Mouse (Mus musculus): ENCODE results near the gene Fggy.
A peak's percentile ranks its signal among the peaks of the same experiment; 100 is the strongest.

The Fggy gene

DNA sequence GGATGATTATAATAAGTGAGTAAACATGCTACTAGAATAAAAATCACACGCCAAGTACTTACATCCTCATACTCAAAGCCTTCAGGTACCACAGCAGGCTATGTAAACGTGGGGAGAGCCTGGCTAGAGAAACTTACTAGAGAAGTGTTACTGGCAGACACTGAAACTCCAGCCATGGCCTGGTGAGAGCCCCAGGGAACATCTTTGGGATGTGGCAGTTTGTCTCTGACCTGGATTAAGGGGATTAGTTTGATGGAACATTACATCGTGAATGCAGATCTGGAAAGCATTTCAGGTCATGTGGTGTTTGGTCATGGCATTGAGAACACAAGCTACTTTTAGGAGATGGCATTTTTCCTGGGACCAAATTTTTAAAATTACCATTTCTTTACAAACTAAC, 303.3 kb downstream of the Fggy start:
- no peak for DNase-seq (ENCODE audit: low spot score in 2 of 2)

DNA sequence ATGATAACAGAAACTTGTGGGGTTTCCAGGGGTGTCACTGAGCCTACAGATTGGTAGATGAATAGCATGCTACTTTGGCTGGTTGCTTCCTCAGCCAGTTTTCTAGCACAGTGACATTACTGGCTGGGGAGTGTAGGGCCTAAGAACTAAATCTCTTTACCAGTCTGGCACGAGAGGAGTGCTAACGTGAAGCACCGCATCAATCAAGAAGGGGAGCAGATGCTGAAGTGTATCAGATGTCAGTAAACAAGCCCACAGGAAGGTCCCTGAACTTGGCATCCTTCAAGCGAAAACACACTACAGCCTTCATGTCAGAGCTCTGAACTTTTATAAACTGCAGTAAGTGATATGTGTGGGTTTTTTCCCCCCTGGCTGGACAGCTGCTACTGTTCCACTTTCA, 303.8 kb downstream of the Fggy start:
- no peak for DNase-seq (ENCODE audit: low spot score in 2 of 2)

DNA sequence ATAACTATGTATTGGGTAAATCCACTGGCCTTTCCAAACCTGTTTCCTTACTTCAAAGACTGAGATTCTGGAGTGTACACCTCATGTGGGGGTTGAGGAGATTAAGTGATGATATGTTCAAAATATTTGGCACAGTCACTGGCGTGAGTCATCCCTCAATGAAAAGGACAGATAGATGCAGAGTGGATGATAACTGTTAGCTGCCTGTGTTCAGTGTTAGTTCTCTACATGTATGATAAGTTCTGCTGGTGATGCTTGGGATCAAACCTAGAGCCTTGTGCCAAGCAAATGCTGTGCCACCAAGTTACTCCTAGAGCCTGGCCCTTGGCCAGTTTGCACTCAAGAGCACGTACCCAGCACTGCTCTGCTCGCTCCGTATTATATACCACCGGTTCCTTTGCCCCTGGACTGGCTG, 304.4 kb downstream of the Fggy start:
- DNase-seq (ENCODE audit: low spot score in 2 of 2): no peak

DNA sequence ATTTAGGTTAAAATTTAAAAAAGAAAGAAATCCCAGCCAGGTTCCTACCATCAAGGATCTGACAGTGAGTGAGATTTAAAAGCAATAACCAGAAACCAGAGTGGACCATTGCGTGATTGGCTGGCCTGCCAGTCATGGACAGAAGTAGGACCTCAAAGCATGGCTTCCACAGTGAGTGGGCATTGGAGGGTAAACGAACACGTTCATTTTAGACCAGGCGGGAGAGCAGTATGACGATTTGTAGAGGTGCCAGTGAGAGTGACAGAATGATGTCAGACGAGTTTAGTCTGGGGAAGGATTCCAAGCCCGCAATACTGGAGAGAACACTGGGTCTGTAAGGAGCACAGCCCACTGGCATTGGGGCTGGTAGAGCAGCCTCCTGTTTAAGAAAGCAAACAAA, 305.0 kb downstream of the Fggy start:
- DNase-seq (ENCODE audit: low spot score in 2 of 2): no peak

DNA sequence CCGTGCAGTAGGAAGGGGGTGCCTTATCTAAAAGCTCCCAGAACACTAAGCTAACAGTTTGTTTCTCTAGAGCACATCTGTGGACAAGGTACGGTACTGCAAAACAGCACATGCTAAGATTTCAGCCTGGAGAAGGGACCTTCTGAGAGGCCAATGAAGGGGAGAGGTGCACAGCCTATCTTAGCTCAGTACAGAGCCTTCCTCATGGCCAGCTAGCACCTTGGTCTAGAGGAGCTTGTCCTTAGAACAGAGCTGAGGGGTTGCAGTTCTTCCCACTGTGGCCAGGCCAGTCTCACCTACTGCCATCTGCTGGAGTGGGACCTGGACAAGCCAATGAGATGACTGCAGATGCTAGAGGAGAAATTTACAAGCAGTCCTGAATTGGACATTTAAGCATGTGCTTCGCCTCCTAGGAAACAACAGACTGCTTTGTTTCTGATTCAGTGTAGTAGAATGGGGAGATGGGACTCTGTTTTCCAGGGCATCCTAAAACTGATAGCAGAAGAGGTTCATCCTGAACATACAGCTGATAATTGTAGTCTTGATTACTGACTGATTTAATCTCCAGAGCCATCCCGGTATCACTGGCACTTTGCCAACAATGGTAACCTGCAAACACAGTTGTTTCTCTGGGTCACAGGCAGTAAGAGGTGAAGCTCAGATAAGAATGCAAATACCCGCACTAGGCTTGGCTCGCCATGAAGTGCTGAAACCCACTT, 305.6 kb downstream of the Fggy start:
- no peak for DNase-seq (ENCODE audit: low spot score in 2 of 2)

DNA sequence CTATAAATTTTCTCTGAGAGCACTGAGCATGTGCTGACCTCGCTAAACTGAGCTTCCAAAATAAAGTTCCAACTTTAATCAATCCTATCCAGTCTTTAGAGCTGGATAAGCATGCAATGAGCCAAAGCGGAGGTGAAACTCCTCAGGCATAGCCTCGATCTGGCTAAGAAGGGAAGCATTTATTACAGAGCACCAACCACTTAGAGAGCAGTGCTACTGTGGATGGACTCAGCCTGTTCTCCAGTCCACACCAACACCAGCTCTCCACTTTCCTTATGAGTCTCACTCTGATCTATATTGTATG, 306.1 kb downstream of the Fggy start:
- no peak for DNase-seq (ENCODE audit: low spot score in 2 of 2)

DNA sequence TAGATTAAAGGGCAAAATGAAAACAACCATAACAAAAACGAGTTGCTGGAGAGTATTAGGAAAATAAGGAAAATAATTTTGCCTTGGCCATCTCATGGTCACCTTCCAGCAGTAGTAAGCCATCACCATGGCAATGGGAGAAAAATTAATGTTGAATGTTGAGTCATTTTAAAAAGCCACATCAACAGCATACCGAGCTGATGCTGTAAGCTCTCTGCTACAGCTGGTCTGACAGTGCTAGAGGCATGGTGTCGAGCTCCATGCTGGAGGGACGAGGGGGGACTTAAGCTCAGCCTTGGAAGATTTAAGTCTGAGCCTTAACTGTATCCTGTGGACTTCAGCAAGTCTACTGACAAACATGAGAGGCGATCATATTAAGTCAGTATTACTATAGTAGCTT, 307.9 kb downstream of the Fggy start:
- no peak for DNase-seq (ENCODE audit: low spot score in 2 of 2)

DNA sequence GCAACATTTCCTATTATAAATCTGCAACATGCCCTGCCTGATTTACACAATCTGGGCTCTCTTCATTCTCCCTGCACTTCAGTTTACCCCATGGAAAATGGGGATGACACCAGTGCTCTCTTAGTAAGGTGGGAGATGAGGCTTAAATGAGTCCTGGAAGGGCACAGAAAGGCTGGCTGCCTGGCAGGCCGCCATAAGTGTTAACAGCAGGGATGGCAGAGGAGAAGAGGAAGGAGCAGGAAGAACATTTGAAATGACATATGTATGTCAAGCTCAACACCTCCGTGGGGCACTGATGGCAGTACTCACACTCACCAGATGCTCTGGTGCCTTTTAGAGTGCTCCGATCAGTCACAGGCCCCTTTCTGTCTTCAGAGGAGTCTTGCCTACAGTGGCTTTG, 308.6 kb downstream of the Fggy start:
- DNase-seq (ENCODE audit: low spot score in 2 of 2): no peak

DNA sequence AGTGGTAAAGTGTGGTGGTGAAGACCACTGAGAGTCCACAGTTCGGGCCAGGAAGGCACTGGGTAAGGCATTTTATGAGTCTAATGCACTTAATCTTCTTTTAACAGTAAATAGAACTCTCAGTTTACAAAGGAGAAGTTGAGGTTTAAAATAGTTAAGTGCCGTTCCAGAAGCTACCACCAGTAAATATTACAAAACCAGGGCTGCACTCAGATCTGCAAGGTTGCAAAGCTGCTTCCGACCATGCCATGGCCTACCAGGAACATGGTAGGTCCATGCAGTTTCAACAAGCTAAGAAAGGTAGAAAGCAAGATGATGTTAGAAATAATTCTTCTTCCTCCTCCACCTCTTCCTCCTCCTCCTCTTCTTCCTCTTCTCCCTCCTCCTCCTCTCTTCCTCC, 309.8 kb downstream of the Fggy start:
- DNase-seq (ENCODE audit: low spot score in 2 of 2): no peak

DNA sequence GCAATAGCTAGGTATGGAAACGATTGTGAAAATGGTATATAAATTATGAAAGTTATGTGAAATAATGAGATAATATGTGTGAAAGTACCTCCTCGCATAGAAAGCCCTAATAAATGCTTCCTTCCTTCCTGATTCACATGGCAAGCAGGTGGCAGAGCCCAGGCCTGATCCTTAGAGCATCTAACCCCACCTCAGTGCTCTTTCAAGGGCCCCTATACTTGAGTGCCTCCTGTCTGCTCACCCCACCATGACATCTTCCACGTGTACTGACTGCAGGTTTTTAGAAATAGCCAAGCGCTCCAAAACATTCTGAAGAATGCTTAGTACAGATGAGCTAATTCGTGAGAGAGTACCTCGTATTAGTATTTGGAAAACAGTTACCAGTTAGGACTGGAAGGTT, 311.0 kb downstream of the Fggy start:
- no peak for DNase-seq (ENCODE audit: low spot score in 2 of 2)

DNA sequence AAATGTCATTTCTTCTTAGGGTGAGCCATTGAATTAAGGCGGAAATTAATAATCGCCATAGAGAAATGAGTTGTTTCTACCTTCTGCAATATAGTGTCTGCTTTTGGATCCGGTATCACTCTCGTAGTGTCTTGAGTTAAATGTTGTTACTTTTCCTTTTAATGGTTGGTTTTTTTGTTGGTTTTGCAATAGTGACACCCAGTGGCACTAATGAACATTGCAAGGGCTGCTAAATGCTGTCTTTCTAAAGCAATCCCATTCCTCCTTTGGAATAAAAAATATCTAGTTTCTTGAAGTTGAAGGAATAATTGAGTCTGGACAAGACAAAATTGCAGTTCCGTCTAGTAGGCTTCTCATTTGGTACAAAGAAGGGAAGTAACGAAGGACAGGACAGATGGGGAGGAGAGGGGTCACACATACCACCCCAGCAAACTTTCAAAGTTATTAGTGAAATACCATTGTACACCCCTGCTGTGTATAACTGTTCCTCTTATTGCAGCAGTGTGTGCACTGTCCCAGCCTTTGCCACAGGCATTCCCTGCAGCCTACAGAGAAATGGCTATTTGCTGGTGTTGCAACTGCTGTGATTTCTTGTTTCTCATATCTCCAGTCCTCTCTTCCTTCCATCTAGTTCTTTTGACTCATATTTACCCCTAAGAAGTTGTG, 314.0 kb downstream of the Fggy start:
- DNase-seq (ENCODE audit: low spot score in 2 of 2): peak; percentile 65 to 74

DNA sequence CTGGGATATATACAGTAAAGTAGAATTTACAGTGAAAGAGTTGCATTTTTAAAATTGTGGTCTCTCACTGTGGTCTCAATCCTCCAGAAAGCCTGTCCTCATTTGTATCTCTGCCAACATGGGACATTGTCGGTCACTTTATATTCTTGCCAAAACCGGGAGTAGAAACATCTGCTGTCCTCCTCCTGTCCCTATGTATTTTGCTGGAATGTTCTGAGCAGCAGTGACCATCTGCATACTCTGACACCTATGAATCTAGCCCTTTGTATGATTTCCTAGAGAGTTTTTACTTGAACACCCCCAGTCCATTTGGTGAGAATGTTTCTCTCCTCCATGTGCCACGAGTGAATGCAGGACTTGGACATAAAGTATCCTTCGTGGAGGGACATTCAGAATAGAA, 318.6 kb downstream of the Fggy start:
- DNase-seq (ENCODE audit: low spot score in 2 of 2): no peak

DNA sequence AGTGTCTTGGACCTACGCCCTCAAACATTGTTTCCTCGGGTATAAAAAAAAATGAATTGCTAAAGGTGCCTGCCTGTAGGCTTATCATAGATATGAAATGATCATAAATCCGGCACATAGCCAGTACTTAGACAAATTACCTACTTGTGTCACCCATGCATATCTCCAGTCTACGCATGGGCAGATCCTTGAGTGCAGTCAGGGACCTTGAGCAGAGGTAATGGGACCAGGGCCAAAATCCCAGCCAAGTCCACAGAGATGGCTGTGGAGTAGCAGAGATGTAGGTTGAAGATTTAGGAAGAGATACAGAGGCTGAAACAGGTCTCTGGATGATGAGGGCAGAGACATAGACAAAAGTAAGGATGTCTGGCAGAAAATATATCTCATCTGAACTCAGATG, 320.1 kb downstream of the Fggy start:
- DNase-seq (ENCODE audit: low spot score in 2 of 2): no peak

DNA sequence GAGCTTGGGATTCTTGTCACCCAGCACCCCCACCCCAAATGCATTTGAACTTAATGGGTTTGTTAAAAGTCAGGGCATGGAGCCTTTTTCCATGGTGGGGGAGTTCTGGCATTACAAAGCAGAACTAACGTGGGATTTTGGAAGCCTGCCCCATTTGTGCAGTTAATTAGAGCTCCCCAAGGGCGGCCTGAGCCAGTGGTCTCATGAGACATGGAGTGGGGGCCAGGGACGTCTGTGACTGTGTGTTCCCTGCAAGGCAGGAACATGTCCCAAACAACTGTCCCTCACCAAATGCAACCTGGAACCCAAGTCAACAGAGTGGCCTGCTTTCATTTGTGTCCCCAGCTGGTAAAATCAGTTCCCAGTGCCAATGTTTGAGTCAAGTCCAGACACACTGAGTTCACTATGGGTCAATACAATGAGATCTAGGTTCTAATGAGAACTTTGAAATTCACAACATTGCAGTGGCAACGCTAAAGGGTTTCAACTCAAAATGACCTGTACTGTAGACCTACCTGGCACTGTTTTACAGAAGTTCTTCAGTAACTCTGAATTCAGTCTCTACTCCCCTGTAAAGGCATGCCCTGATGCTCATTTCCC, 324.5 kb downstream of the Fggy start:
- DNase-seq (ENCODE audit: low spot score in 2 of 2): peak in 1 of 2 experiments; percentile 24

DNA sequence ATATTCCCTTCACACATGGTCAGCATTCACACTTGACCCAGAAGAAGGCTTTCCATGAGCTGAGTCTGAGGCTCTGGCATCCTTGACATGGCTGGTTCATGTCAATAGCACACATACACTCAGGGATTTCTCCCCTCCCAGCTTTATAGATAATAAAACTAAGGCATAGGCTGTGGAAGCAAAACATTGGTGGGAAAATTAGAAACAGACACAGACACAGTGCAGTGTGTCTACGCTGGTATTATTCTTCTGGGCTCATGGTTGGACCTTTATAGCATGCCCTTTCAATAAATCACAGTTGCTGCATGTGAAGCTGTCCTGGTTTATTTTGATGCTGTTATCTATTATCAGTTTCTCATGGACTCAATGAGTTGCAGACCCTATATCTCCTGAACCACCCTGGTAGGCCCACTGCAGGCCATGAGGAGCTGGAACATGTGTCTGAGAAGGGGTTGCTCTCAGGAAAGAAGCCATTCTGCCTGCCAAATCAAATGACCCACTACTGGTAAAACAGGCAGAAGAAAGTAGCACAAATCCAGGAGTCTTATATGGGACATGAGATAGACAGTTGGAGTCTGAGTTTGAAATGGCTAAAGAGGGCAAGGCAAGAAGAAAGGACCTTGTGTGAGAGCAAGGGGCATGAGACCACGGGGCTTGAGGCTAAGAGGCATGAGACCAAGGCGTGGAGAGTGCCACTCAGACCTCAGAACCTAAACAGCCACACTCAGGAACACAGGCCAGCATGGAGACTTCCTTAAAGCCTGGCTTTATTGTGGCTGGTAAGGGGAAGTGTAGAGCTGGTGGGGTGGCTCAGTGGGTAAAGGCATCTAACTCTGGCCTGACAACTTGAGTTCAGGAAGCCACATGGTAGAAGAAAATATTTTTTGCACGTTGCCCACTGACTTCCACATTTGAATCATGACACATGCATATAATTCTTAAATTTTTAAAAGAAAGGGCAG, 327.2 kb downstream of the Fggy start:
- no peak for DNase-seq (ENCODE audit: low spot score in 2 of 2)

DNA sequence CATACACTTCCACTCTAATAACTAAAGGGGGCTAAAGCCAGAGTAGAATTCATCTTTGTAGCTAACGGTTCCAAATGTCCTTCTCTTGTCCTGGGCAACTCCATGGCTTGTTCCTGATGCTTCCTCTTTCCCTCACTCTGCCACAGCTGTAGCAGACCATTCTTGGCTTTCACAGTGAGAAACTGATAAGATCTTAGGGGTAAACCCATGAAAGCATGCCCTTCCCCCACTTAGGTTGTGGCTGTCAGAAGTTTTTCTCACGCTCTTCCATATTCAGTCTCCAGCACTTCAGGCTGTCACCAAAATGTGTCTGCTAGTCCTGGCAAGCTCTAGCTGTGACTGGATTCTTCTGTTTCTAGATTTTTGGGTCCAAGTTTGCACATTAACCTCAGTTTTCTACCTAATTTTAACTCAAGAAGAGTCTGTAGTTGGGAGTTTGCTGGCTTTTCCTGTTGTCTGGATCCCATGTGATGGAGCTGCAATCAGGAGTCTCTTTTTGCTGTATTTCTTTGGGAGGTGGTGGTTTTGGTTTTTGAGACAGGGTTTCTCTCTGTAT, 338.0 kb downstream of the Fggy start:
- no peak for DNase-seq (ENCODE audit: low spot score in 2 of 2)

DNA sequence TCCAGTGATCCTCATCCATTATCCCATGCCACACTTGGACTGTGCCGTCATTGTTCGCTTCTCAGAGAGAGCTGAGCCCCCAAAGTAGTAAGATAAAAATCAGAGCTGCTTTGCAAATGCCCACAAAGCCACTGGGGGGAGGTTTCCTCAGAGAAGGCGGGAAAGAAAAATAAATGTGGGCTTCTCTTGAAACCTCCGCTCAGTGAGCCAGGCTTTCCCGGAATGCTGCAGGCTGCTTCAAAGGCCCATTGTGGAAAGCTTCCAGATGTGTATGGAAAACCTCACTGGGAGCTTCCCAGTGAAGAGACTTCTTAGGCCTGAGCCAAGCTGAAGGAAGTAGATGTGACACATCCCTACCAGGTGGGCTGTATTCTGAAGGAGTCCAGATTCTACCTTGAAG, 339.3 kb downstream of the Fggy start:
- peak; percentile 26 to 28 for DNase-seq (ENCODE audit: low spot score in 2 of 2)

DNA sequence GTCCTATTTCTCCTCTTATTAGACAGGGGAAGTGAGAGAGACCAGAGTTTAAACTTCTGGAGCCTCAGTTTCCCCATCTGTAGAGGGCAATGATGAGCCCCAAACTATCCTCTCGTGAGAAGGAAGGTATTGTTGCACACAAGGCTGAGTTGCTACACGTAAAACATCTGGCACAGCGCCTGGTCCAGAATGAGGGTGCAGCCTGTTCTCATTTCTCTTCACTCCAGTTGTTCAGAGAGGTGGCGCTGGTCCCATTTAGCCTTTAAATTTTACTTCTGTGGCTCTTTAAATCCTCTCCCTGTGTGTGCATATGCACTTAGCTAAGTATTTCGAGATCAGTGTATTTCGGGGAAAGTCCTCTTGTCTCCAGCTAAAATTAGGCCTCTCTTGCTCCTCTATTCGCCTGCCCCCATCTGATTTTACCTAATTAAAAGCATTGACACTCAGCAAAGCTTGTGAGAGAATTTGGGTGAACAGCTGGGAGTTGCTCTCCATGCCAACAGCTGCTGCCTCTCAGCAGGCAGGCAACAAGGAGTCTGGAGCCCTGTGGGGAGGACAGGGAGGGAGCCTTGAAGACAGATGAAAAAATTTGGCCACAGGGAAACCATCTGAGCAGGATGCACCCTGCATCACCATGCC, 340.0 kb downstream of the Fggy start:
- DNase-seq (ENCODE audit: low spot score in 2 of 2): peak; percentile 55 to 75

DNA sequence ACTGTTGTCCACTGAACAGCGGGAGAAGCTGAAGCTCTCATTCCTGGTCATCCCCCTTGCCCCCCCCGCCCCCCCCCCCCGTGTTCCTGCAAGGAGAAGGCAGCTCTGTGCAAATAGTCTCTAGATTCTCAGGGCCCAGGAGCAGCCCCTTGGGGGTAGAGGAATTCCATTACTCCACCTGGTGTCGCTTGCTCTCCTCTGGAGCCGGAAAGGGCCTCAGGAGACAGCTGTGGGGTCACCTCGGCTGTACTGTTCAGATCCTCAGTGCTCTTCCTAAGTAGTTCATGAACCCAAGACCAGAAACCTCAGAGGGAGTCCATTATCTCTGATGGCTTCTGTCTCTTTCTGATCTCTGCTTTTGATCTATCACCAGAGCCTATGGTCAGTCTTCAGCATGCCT, 341.4 kb downstream of the Fggy start:
- no peak for DNase-seq (ENCODE audit: low spot score in 2 of 2)

DNA sequence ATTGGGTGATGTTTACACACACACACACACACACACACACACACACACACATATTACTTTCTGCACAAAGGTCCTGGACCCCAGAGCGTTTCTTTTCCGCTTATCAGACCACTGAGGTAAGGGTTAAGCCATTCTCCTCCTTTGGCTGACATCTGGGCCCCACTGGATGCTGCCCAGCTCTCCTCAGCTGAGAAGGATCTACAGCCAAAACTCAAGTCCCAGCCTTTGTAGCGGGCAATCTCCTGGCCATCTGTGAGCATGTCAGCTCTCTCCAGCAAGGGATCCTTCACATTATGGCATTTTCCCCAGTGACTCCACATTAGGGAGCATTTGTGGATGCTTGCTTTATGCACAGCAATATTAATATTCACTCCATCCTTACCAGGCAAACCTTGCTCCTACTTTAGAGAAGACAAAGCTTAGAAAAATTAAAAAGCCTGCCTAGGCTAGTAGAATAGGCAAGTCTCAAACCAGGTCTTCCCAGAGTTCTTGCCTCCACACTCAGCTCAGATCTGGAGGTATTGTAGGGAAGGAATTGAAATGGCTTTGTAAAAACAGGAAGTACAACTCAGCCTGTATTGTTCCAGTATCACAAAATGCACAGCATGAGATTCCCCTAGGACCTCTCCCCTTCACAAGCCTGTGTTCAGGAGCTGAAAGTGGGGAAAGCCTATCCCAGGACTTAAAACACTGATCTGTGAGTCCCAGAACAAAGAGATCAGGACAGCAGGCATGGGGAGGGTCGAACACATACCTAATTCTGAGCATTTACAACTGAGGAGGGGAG, 342.8 kb downstream of the Fggy start:
- no peak for DNase-seq (ENCODE audit: low spot score in 2 of 2)

DNA sequence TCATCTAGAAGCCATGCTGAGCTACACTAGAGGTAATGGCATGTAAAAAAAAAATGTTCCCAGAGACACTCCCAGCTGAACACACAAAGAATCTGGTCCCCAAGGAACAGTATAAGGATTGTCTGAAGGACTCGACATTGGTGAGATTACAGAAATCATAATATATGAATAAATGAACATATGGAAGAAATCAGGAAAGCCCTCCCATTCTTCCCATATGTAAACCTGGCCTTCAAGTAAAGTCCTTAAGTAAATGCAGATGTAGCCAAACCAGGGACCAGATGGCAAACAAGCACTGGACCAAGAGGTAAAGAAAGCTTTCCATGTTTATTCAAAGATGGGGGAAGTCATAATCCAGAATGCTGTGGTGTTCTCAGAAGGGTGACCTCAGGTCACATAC, 343.5 kb downstream of the Fggy start:
- no peak for DNase-seq (ENCODE audit: low spot score in 2 of 2)
